Mouse (Mus musculus): ENCODE data around the gene Gm10256. TPM values are rescaled to one million over a fixed set of nuclear protein-coding genes. Genes with fewer than 3 reads are reported as not detected.
"Not testable (repeated sequence)": the region's sequence is repeated elsewhere in the genome, so short reads cannot be mapped to it uniquely, and the experiment has no call there.

Gm10256 gene
- not detected in 2 replicates for polyA plus RNA-seq (2016; fragmentation: Nextera tagmentation; extraction: Ambion mirVana)

DNA sequence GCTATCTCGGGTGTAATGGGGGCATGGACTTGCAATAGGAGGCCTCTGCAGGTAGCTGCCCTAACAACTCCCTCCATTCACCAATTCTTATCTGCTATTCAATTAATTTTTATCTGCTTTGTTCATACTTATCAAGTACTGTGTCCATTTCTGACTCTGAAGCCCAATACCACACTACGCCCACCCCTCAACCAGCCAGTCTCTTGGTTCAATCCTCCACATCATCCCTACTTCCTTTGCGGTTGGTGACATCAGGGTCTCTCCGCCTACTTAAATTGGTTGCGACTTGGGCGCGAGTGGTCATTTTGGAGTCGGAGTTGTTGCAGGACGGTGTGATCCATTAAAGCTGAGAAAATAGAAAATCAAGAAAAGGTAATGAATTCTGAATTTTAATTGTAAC lies at the start of gene Gm10256, which contains the start of gene Rbmy:
Gene Gm10256, plus strand, starts transcription at position 320 of the 400 bp plus-strand sequence.
Gene Rbmy, plus strand, starts transcription at position 301 of the 400 bp plus-strand sequence.
- H3K4me3 ChIP-seq; H3K9me3 ChIP-seq (replicated peaks); H3K36me3 ChIP-seq; H3K9ac ChIP-seq; ATAC-seq (ENCODE audit: low FRiP score); H3K4me1 ChIP-seq; H3K4me2 ChIP-seq (replicated peaks); H3K27ac ChIP-seq; H3K27me3 ChIP-seq: not testable (repeated sequence)
- WGBS: no CpG with 5 or more reads among the region's 9 CpGs

DNA sequence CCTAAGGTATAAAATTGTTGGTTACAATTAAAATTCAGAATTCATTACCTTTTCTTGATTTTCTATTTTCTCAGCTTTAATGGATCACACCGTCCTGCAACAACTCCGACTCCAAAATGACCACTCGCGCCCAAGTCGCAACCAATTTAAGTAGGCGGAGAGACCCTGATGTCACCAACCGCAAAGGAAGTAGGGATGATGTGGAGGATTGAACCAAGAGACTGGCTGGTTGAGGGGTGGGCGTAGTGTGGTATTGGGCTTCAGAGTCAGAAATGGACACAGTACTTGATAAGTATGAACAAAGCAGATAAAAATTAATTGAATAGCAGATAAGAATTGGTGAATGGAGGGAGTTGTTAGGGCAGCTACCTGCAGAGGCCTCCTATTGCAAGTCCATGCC lies 34.4 kb upstream of the Gm10256 start, which contains the start of gene Gm4064:
Gene Gm4064, minus strand, starts transcription at position 101 of the 400 bp plus-strand sequence.
- H3K9me3 ChIP-seq (replicated peaks); H3K9ac ChIP-seq; H3K4me2 ChIP-seq (replicated peaks); H3K4me3 ChIP-seq; H3K27ac ChIP-seq; H3K36me3 ChIP-seq; H3K4me1 ChIP-seq; ATAC-seq (ENCODE audit: low FRiP score); H3K27me3 ChIP-seq: not testable (repeated sequence)
- no CpG with 5 or more reads among the region's 8 CpGs for WGBS

DNA sequence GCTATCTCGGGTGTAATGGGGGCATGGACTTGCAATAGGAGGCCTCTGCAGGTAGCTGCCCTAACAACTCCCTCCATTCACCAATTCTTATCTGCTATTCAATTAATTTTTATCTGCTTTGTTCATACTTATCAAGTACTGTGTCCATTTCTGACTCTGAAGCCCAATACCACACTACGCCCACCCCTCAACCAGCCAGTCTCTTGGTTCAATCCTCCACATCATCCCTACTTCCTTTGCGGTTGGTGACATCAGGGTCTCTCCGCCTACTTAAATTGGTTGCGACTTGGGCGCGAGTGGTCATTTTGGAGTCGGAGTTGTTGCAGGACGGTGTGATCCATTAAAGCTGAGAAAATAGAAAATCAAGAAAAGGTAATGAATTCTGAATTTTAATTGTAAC lies 70.2 kb downstream of the Gm10256 start, which contains the start of gene Gm10352:
Gene Gm10352, plus strand, starts transcription at position 301 of the 400 bp plus-strand sequence.
- not testable (repeated sequence) for H3K36me3 ChIP-seq; H3K4me3 ChIP-seq; ATAC-seq (ENCODE audit: low FRiP score); H3K4me2 ChIP-seq (replicated peaks); H3K9ac ChIP-seq; H3K9me3 ChIP-seq (replicated peaks); H3K27ac ChIP-seq; H3K4me1 ChIP-seq; H3K27me3 ChIP-seq
- WGBS: no CpG with 5 or more reads among the region's 9 CpGs

Other genes with a start within 250 kb of the Gm10256 start
- not detected in 2 replicates for gene H2al2c, start 231.6 kb upstream of the Gm10256 start, polyA plus RNA-seq (2016; fragmentation: Nextera tagmentation; extraction: Ambion mirVana)
- not detected in 2 replicates for gene Sry, start 167.0 kb upstream of the Gm10256 start, polyA plus RNA-seq (2016; fragmentation: Nextera tagmentation; extraction: Ambion mirVana)
- gene H2al2b, start 110.0 kb upstream of the Gm10256 start, polyA plus RNA-seq (2016; fragmentation: Nextera tagmentation; extraction: Ambion mirVana): not detected in 2 replicates
- not detected in 2 replicates for gene Gm4064, start 34.5 kb upstream of the Gm10256 start, polyA plus RNA-seq (2016; fragmentation: Nextera tagmentation; extraction: Ambion mirVana)
- not detected in 2 replicates for gene Rbmy, start within 50 bp of the Gm10256 start, polyA plus RNA-seq (2016; fragmentation: Nextera tagmentation; extraction: Ambion mirVana)
- not detected in 2 replicates for gene Gm10352, start 70.3 kb downstream of the Gm10256 start, polyA plus RNA-seq (2016; fragmentation: Nextera tagmentation; extraction: Ambion mirVana)
- not detected in 2 replicates for gene Gm29289, start 101.9 kb downstream of the Gm10256 start, polyA plus RNA-seq (2016; fragmentation: Nextera tagmentation; extraction: Ambion mirVana)

Measured in hindbrain, embryonic 12.5 days (tissue).